Mouse (Mus musculus) regulatory T cell (primary cell): ENCODE measurements around the gene Krt14.

Source experiments
- in situ Hi-C: fragments of 300-600 bp; cut with MboI, MseI; formaldehyde crosslinking; loops from one replicate; pipeline ENCODE4 v1.15.1; 2025; ENCODE audit warnings: high pct_unique_total_duplicates

Gene Krt14

DNA sequence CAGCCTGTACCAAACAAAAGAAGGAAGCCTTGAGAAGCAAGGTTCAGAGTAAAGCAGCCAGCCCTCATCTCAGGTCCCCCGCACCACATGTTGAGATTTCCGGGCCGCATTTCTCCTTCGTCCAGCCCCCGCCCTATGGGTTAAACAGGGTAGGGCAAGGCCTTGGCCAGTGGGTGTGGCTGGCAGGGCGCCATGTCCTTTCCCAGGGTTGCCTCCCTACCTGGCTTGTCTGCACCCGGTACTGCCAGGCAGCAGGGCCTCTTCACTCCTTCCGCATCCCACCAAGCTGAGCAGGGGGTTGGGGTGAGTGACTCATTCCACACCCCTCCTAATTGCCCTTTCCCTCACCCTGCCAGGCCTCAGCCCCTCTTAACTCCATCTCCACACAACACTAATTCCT, 39.3 kb downstream of the Krt14 start:
- in situ Hi-C loops, result no loop called here

- in situ Hi-C loops, result no loop called here
These were observed 43.0 kb downstream of the Krt14 start for GRCm38 (mm10) chr11:100164392-100164791.

GRCm38 (mm10) chr11:100157908-100158477, 49.4 kb downstream of the Krt14 start:
- in situ Hi-C loops, result no loop called here

DNA sequence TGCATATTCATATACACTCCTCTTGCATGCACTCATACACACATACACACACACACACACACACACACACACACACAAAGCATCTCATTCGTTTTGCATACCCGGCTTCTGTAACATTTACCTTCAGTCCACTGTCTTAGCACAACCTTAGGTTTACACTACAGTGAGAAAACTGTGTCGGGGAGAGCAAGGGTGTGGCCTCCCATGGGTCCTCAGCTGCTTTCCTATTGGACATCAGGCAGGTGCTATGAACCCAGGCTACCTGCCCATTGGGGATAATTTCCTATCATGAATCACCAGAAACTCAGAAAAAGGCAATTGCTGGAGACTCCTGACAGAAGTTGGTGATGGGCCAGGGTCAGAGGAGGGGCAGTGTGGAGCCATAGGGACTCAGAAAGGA, 50.0 kb downstream of the Krt14 start:
- in situ Hi-C loops, result no loop called here

DNA sequence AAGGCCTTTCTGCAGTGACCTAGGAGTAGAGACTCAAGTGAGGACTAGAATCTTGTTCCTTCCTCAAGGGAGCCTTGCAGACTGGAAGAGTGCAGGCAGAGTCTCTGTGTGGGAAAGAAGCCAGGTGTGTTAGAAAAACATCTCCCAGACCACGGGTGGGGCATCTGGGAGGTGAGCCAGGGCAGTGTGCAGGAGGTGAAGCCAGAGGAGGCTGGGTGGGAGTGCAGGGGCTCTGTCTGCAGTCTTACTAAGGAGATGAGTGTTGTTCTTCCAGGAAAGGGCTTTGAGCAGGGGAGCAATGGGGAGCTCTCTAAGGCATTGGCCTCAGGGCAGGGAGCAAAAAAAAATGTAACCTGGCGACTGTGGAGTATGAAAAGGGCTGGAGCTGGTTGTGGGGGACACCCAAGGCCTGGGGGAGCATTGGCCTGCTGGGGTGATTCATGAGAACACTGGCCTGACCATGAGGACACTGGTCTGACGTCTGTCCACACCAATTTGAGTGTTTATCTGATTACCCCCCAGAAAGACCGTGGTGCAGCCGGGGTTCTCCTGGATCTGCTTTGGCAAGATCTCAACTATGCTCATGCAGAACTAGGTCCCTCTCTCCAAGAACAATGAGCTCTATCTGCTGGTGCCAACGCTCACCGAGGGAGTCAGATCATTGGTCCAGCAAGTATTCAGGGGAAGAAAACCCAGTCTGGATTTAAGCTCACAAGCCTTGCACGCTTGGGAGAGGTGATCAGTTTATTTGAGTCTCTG, 51.7 kb downstream of the Krt14 start:
- in situ Hi-C loops, result no loop called here
